Mouse (Mus musculus) embryonic stem cell, embryonic (primary cell): Measurements from ENCODE around the gene Igf2r.

Source experiments
- CTCF ChIA-PET, 4 experiments: fragments of 300-600 bp in 2 of 4; fragments of 350-600 bp in 2 of 4; sonication (Branson Sonifier 250); formaldehyde crosslinking; loops; one replicate each; lab custom pipeline; 2022; ENCODE audit warnings: inconsistent platforms in 2 of 4; lab: Charles Lee
- POLR2A ChIA-PET, 4 experiments: fragments of 300-600 bp in 2 of 4; fragments of 350-600 bp in 2 of 4; sonication (Branson Sonifier 250); formaldehyde crosslinking; loops; one replicate each; lab custom pipeline; 2022; ENCODE audit warnings: antibody characterized with exemption in 4 of 4, inconsistent platforms in 1 of 4; lab: Charles Lee

Gene Igf2r

DNA sequence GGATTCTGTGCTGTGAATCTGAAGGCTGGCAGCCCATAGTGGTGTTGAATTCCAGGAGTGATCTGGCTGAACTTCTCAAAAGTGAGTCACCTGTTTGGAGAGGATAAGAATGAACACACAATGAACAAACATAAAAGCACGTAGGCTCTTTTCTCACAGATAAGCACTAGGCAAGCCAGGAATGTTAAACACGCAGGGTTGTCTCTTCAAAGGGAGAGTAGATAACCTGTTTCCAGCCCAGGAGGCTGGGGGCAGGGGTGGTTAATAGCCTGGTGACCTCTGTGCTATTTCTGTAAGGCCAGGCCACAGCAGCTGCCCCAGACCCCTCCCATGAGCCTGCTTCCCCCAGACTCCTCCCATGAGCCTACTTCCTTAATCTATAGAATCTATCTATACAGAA is 29.1 kb downstream of the Igf2r start:
- CTCF ChIA-PET = no interaction called here

DNA sequence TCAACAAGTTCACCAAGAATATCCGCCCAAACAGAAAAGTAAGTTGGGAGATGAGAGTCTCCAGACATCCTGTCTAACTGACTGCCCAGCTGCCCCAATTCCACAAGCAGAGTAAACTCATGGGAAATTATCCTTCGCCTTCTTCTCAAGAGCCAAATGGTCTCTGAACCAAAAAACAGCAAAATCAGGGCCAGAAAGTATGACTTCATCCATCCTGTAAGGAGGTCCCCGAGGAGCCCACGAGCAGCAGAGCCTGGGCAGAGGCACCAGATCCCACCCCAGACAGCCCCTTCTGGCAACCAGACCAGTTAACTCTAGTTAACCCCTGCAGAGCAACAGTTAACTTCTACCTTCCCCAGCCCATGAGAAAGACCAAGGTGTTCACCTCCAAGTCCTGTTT is 29.9 kb downstream of the Igf2r start:
- POLR2A ChIA-PET = no interaction called here
- CTCF ChIA-PET = no interaction called here

More for the DNA sequence above, 29.1 kb downstream of the Igf2r start:
- POLR2A ChIA-PET = interaction anchor here in 1 of 4 experiments (1.2 kb wide), 1 partner anchor 15 kb away, joined by 3 read pairs; no protein-coding TSS in a partner anchor

DNA sequence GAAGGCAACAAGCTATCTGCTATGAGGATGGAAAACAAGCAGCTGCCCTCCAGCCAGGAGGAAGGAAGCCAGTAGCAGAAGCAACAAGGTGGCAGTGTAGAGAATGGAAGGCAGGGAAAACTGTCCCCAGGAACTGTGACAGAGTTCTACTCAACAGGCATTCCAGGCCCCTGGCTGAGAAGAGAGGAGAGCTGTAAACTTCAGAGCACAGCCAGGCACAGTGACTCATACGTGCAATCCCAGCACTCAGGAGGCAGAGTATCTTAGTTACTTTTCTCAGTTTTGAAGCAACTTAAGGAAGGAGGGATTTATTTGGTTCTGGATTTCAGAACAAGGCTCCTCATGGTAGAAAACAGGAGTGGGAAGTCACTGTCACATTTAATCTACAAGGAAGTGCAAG is 31.5 kb downstream of the Igf2r start:
- CTCF ChIA-PET = no interaction called here
- POLR2A ChIA-PET = interaction anchor here in 2 of 4 experiments (0.6 to 1.3 kb wide), 2 partner anchors 9 to 306 kb away, joined by 3 read pairs; no protein-coding TSS in a partner anchor

DNA sequence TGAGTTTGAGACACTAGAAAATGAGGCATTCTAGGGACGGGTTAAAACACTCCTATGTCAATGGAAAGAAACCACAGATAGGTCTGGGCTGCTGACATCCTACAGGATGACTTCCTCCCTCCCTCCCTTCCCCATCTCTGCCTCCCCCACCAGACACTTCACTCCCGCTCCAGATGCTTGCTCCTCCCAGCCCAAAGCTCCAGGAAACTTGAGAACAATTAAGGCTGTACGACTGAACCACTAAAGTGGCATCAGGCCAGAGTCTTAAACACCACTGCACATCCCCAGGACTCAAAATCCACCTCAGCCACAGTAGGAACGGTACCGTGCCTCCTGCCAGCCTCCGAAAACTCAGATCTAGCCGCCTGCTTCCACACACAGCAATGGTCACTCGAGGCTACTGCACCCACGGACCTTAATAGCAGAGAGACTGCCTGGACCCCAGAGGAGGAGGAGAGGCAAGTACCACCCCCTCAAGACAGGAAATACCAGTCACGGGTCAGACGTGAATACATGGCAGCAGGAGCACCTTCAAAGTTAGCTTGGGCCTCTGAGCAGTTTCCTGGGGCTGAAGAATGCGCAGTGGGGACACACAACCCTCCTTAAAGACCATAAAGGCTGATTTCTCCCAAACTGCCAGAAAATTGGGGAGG is 35.1 kb downstream of the Igf2r start:
- ChIA-PET CTCF (no interaction called here), POLR2A (interaction anchor here in 1 of 4 experiments (1.8 kb wide), 1 partner anchor 11 kb away, joined by 5 read pairs; no protein-coding TSS in a partner anchor)

DNA sequence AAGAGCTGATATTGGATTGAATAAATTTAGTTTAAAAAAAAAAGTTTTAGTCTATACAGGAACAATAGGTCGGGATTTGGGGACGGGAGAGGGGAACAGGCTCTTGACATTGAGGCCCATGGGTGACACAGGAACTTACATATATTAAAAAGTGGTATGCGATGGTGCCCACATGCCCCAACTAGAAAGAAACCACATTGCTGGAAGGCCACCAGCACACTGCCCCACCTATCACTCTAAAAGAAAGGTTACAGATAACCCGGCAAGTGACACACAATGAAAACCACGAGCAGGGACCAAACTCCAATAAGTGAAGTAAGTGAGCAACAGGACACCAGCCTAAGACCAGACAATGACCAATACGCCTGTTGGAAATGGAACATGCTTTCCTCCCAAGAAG is 36.3 kb downstream of the Igf2r start:
- ChIA-PET CTCF (no interaction called here), POLR2A (no interaction called here)

DNA sequence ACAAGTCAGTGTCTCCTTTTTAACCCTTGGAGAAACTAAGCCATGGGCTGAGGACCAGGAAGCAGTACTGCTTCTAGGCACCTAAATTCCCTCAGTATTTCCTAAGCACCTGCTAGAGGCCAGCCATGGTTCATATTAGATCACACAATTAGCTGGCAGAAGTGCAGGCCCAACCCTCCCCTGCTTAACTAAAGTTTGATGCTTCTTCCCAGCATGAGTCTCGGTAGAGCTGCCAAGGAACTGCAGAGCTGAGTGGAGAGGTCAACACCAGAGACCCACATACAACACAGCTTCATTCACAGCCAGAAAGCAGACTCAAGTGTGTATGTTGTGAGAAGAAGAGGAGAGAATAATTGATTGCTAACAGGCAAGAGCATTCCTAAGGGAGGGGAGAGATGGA is 40.9 kb downstream of the Igf2r start:
- CTCF ChIA-PET = no interaction called here
- POLR2A ChIA-PET = interaction anchor here in 1 of 4 experiments (1.2 to 1.5 kb wide), 2 partner anchors 9 to 14 kb away, joined by 3 to 5 read pairs; no protein-coding TSS in a partner anchor

DNA sequence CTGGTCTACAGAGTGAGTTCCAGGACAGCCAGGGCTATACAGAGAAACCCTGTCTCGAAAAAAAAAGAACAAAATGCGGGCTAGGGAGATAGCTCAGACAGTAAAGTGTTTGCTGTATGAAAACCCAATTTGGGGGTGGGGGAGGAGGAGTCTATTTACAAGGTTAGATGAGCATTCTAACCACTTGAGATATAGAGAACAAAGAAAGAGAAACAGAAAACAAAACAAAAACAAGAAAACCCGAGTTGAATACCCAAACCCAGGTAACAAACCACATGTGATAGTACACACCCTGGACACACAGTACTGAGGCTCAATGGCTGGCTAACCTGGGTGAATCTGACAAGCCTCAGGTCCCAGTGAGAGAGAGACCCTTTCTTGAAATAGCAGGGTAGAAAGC is 41.7 kb downstream of the Igf2r start:
- POLR2A ChIA-PET = interaction anchor here in 1 of 4 experiments (1.2 kb wide), 1 partner anchor 15 kb away, joined by 5 read pairs; no protein-coding TSS in a partner anchor
- CTCF ChIA-PET = no interaction called here

DNA sequence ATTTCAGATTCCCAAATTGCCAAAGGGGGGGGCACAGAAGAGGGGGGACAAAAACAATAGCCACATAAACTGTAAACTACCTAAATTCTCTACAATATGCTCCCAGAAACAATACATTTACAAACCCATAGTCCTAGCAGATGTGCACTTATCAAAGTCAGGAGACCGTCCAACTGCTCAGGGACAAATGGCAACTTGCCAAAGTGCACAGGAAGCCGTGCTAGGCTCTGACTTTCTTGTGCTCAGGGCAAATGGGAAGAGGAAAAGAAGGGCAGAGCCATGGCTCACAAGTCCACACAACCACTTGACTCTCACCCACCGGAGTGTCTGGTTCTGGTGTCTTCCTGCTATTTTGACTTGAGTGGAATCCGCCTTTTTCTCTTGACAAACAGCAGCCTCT is 43.6 kb downstream of the Igf2r start:
- POLR2A ChIA-PET = interaction anchor here in 3 of 4 experiments (0.6 kb wide), 3 partner anchors 16 to 190 kb away, joined by 3 read pairs; no protein-coding TSS in a partner anchor
- CTCF ChIA-PET = no interaction called here

DNA sequence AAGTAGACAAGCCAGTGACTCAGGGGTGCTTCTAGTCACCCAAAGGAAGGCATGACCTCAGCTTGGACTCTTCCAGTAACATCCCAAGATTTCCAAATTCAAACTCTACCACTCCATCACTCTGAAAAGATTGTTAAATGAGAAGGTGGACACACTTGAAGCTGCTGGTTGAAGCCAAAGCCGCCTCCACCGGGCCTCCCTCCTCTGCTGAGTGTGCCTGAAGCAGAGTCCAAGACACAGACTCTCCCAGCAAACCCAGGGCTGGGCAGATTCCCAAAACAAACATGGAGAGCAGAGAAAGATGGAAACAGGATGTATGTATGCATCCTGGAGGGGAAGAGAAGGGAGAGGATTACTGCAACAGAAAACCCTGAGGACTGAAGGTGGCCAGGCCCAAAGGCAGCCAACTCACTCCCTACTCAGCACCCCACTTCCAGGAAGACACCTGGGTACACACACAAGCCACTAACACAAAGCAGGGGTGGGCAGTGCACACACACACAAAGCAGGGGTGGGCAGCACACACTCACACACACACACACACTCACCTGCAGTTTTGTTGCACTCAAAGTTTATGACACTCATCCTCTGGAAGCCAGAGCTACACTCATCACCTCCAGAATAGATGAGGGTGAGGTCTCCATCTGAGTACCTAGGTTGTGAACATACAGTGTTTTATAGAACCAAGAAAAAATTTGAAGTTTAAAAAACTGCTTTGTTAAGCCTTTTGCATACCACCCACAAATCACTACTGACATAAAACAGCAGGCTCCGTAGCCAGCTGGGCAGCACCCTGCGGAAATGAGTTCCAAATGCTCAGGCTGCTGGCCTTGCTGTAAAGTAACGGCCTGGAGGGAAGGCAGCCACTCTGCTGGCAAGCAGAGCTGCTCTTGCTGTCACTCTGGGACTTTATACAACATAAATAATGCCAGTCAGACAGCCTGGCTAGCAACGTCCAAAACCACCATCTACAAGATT is 44.4 kb downstream of the Igf2r start:
- POLR2A ChIA-PET = interaction anchor here in 3 of 4 experiments (0.6 to 1.3 kb wide), 5 partner anchors 11 to 190 kb away, joined by 3 read pairs; no protein-coding TSS in a partner anchor
- CTCF ChIA-PET = interaction anchor here in 1 of 4 experiments (0.6 kb wide), 1 partner anchor 42 kb away, joined by 3 read pairs; no protein-coding TSS in a partner anchor

DNA sequence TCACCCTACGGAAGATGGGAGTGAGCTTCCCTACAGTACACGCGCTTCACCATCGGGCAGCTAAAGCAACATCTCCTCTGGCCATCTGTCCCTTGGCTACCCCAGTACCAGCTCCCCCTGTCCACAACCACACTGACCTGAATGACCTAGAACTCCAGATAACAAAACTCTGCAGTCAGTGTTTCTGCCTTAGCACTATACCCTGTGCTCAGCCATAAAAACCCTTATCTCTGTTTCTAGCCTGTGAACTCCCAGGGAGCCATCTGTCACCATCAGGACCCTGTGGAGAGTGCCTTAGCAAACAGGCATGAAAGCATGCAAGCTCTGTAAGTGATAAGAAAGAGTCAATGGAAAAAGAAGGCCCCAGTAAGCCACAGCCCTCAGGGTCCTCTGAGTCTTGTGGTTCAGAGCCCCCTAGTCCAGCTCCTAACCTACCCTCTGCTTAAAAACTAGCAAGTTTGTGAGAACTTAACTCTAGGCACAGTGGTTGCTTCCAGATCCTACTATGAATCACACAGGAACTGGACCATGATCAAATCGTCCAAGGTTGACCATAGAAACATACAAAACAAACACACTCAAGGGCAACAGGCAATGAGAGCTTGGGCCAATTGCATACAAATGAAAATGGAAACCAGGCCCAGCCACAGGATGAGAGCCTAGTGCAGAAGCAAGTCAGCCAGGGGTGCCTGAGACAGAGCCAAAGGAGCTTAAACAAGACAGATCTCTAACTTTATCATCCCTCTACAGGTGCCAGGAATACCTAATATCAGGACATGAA is 45.3 kb downstream of the Igf2r start:
- ChIA-PET CTCF (no interaction called here), POLR2A (interaction anchor here in 2 of 4 experiments (1.0 to 2.1 kb wide), 3 partner anchors 10 to 13 kb away, joined by 3 to 5 read pairs (median 3); no protein-coding TSS in a partner anchor)

DNA sequence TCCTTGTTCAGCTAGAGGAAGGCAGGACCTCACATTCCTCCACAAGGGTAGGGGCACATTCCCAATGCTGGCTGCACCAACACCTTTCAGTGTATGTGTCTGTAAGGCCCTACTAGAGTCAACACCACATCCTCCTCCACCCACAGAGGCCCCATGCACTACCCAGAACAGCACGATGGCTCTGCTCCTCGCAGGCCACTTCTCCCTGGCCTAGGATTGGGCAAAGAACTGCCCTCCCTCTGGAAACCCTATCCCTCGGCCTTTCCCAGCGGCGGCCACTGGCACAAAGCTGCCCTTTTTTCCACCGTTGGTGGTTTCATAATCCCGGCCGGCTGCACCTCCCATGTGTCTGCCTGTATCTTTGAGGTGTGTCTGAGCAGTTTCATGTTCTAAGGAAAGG is 46.8 kb downstream of the Igf2r start:
- CTCF ChIA-PET = no interaction called here
- POLR2A ChIA-PET = interaction anchor here in 2 of 4 experiments (0.6 to 2.1 kb wide), 2 partner anchors 13 to 113 kb away, joined by 5 to 8 read pairs; no protein-coding TSS in a partner anchor

DNA sequence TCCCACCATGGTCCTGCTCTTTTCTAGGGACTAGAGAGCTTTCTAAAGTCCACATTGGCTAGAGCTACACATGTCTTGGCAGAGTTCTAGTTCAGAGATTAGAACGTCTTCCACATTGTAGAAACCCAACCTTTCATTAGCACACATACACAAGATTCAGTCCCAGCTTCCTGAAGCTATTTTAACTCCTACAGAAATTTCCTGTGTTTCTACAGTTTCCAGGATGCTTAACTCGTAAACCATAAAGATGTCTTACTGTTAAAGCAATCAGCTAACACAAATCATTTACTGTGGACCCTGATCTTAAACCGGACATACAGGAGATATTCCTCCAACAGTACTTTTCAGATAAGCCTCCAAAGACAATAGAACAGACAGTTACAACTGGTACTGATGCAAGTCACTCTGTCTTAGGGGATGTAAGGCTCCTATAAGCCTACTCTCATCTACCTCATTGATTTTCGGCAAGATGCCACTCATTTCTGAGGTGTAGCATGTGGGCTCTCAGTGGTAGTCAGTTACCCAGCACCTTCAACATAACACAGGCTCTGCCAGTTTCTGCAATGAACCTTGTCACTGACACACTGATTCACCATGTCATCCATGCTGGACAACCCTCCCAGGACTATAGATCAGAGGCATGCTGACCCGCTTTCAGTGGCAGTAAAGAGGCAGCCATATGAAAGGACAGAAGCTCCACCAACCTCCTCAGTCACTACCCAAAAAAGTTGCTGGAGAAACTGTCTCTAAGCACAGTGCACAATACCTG is 48.2 kb downstream of the Igf2r start:
- ChIA-PET CTCF (no interaction called here), POLR2A (no interaction called here)

DNA sequence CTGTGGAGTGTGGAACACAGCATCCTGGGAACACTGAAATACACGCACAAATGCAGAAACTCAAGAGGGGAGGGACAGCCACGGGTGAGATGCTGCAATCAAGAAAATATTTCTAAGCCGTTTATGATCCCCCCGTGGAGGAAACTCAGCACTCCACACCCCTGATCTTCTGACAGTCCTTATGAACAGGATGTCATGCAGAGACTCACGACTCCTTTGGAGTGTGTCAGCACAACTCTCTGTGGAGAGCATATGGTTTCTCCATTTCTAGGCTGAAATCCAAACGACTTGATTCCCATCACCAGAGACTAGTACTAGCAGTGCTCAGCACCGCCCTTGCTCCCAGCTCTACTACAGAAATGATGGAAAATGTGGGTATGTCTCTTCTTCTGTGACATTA is 51.2 kb downstream of the Igf2r start:
- ChIA-PET CTCF (no interaction called here), POLR2A (interaction anchor here in 1 of 4 experiments (1.2 kb wide), 1 partner anchor 30 kb away, joined by 5 read pairs; no protein-coding TSS in a partner anchor)

DNA sequence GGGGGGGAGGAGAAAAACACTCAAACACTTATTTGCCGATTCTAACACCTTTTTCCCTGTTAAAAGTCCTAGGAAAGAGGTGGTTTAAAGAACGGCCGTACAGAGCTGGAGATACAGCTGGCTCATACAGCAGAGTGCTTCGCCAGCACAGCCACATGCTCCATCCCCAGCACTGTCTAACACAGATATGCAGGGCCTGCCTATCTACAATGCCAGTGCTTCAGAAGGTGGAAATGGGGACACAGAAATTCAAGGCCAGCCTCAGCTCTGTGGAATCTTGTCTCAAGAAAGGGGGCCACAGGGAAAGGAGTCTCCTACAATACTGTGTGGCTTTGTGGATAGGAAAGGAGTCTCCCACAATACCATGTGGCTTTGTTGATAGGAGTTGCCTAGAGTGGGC is 52.0 kb downstream of the Igf2r start:
- POLR2A ChIA-PET = interaction anchor here in 2 of 4 experiments (0.6 to 1.2 kb wide), 3 partner anchors 29 to 264 kb away, joined by 3 to 5 read pairs (median 3); no protein-coding TSS in a partner anchor
- CTCF ChIA-PET = no interaction called here

DNA sequence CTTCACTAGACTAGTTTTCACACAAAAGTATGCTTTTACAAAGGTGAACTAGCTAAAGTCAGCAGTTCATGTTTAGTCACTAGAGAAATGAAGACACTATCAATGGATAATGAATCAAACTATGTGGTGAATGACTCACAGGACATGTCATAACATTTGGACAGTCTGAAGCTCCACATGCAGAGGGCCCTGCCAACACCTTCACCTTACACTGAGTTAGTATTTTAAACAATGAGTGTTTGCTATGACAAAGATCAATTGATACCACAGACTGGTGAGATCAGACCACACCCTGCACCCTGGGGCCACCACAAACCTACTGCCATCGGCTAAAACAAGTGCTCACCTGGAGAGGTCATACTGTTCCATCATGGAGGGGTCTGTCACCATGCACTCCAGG is 54.4 kb downstream of the Igf2r start:
- POLR2A ChIA-PET = interaction anchor here in 1 of 4 experiments (1.3 to 1.4 kb wide), 2 partner anchors 10 to 36 kb away, joined by 3 to 4 read pairs; no protein-coding TSS in a partner anchor
- CTCF ChIA-PET = no interaction called here

DNA sequence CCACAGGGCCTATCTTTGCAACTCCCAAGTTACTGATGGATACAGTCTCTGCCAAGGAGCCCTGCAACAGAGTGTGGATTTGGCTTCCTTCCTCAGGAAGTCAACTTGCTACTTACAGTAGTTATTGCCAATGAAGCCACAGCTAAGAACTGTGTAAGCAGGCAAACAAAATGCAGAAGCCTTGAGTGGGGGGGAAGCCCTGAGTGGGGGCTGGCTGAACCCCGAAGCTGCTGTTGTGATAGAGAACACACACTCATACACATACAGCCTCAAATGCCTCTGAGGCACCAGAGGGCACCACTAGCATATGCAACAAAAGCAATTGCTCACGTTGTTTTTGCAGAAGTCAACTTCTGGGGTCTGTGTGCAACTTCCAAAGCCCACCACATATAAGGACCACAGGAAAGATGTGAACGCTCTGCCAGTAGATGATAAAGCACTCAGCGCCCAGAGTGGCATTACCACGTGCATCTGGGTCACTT is 55.3 kb downstream of the Igf2r start:
- ChIA-PET CTCF (interaction anchor here in 1 of 4 experiments (0.6 kb wide), 1 partner anchor 31 kb away, joined by 3 read pairs; no protein-coding TSS in a partner anchor), POLR2A (interaction anchor here in 2 of 4 experiments (0.6 to 1.4 kb wide), 3 partner anchors 11 to 36 kb away, joined by 3 to 4 read pairs (median 3); no protein-coding TSS in a partner anchor)

DNA sequence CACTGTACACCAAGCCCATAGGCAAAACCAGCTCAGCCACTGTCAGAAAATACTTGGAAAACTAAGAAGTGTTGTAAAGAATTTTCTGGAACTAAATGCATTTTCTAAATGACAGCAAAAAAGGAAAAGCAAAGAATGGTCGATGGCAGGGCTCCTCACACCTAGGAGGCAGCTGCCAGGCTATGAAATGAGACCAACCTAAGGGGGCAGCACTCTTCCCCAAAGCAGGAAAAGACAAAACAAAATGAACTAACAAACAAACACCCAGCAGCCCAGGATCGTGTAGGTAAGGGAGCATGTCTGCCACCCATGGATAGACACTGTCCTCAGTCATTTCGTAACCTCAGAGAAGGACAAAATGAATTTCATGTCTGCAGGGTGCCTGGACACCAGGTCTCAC is 56.5 kb downstream of the Igf2r start:
- ChIA-PET CTCF (no interaction called here), POLR2A (interaction anchor here in 1 of 4 experiments (0.6 kb wide), 1 partner anchor 1999 kb away, joined by 3 read pairs; no protein-coding TSS in a partner anchor)
